Mouse (Mus musculus): ENCODE results near the gene Olfr370. TPM values are rescaled to one million over a fixed set of nuclear protein-coding genes. Genes with fewer than 3 reads are reported as not detected.
"Not testable (repeated sequence)": the region's sequence is repeated elsewhere in the genome, so short reads cannot be mapped to it uniquely, and the experiment has no call there.

Olfr370 gene
- not detected for total RNA-seq (2021)
- long read RNA-seq, experiment 1 = 0 reads
- long read RNA-seq, experiment 2 = 0 reads

DNA sequence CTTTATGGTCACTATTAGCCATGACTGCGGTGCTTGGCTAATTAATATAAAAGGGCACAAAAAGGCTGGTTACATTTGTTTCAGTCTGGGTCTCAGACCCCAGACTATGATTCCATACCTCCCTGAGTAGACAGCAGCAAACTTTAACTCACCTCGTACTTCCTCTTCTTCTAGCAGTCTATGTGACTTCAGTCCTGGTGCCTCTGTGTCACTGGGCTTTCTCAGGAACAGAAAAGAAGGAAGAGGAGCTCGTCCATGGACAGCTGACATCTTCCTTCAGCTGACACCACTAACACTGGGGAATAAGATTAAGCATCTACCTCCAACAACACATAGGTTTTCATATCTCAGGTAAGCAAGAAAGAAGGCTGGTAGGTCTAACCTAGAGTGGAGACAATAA lies at the start of gene Olfr370:
TSS of gene Olfr370 (plus strand) at position 45 of the 400 bp plus-strand sequence.
- no peak within 1 kb of the TSS for H3K4me3 ChIP-seq
- DNase-seq (ENCODE audit: low spot score in 2 of 2) = no peak
- H3K27ac ChIP-seq = no peak within 1 kb of the TSS
- no peak for TF ChIP-seq CTCF (conservative IDR thresholded peaks at IDR 0.05)

DNA sequence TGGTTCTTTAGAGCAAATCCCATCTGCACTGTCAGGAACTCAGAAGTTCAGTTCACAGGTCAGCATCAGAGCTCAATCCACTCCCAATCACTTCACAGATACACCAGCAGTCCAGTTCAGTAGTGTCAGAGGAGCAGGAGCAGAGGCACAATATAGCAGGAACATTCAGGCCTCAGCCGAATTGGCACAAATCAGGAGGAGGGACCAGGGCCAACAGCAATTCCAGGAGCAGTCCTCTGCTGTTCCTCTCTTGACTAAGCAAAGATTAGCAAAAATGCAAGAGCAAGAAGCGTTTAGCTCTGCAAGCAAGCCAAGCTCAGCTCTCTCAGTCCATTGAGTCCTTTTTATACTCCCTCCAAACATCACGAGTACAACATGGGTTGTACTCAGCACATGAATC lies 23.9 kb upstream of the Olfr370 start:
- TF ChIP-seq CTCF (conservative IDR thresholded peaks at IDR 0.05) = no peak
- Histone ChIP-seq H3K4me3 (no peak overlapping the region), H3K27ac (no peak overlapping the region)
- no peak for DNase-seq (ENCODE audit: low spot score in 2 of 2)

DNA sequence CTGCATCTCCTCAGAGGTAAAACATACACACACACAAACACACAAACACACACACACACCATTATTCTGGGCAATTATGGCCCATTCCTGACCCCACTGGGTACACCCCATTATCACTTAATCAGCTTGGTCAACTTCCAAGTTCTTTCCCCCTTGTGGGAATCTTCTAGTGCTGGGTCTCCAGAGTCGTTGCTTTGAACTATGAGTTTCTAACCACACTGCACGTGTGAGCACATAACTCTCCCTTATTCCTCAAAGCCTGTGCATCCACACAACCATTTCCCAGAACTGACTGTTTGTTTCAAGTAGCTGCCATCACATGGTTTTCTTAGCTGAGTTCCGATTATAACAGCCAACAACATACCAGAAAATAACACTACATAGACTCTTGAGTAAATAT lies 15.1 kb upstream of the Olfr370 start:
- TF ChIP-seq CTCF (conservative IDR thresholded peaks at IDR 0.05) = no peak

DNA sequence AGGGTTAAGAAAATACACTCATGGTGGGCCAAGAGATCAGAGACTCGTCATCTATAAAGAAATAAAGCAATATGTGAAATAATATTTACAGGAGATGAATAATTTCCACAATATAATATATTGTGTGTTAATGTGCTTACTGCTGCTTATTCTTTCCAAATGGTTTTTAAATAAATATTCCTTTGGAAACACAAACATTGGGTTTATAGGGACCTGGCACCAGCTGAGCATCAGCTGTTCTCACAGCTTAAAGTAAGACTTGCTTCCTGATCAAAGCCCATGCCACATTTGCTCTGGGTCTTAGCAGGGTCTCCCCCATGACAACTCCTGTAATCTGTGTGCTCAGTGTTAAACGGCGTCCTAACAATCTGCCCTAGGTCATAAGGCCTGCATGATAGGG lies 14.7 kb upstream of the Olfr370 start:
- H3K4me3 ChIP-seq; DNase-seq (ENCODE audit: low spot score in 2 of 2); H3K27ac ChIP-seq: not testable (repeated sequence)

More for the DNA sequence above, 15.1 kb upstream of the Olfr370 start:
- no peak overlapping the region for H3K4me3 ChIP-seq
- H3K27ac ChIP-seq = no peak overlapping the region
- no peak for DNase-seq (ENCODE audit: low spot score in 2 of 2)

DNA sequence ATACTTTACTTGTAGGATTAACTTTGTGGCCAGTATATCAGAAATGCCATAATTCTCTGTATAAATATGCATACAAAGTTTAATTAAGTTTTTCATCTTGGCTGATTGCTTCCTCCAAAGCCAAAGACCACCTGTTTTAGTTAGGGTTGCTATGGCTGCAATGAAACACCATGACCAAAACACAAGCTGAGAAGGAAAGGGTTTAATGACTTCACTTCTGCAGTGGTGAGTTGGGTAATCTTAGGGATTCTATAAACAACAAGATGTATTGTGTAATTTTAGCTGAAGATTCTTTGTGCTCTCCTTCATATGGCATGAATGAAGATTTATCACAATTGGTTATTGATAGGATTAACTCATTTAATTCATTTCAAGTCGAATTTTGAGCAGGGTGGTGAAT lies 14.3 kb upstream of the Olfr370 start:
- DNase-seq (ENCODE audit: low spot score in 2 of 2) = no peak
- Histone ChIP-seq H3K4me3 (no peak overlapping the region), H3K27ac (no peak overlapping the region)
- TF ChIP-seq CTCF (conservative IDR thresholded peaks at IDR 0.05) = no peak

DNA sequence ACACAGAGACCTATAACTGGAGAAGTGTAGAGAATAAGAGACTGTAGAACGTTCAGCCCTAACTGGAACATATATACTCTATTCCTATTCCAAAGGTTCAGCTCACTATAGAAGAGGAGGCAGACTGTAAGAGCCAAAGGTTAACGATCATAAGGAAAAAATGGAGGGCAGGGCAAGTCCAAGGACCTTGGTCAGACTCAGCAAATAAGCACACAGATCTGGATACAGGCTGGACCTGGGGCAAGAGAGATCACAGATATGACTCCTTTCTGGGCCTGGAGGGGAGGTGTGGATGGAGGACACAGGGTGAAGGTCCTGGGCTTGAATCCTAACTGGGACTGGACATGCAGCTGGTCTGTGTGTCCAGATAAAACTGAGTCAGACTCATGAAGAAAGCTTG lies 778 bp upstream of the Olfr370 start:
- DNase-seq (ENCODE audit: low spot score in 2 of 2) = no peak
- H3K27ac ChIP-seq = no peak overlapping the region

DNA sequence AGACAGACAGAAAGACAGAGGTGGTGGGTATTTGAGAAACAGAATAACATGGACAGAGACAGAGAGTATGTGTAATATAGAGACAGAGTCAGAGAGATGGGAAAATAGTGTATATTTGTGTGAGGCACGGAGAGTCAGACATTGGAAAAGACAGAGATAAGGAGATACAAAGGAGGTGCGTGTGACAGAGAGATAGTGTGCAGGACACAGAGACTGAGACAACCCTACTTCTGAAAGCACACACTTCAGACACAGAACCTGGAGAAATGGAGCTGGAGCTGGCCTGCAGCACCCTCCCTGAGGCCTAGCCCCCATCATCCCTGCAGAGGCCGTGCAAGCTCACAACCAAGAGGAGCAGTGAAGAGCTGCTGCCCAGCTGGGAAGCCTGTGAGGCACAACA lies 27.1 kb downstream of the Olfr370 start:
- no peak for TF ChIP-seq CTCF (conservative IDR thresholded peaks at IDR 0.05)
- no peak overlapping the region for H3K27ac ChIP-seq
- H3K4me3 ChIP-seq = no peak overlapping the region
- DNase-seq (ENCODE audit: low spot score in 2 of 2) = no peak

More for the DNA sequence above, 778 bp upstream of the Olfr370 start:
- H3K4me3 ChIP-seq = no peak overlapping the region
- TF ChIP-seq CTCF (conservative IDR thresholded peaks at IDR 0.05) = no peak

DNA sequence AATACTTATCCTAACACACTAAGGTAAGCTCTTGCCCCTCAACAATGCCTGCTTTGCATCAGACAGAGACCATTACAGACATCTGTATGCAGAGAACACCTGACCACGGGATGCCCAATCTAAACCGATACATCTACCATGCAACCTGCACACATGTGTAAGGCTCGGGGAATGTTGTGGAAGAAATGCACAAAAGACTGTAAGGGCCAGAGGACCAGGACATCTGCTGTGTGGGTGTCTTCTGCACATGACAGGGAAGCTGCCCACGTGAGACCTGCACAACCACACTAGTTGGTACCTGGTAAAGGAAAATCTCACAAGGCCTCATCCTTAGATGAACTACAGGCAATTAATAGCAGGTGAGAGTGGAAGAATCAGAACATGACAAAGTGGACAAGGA lies 27.7 kb downstream of the Olfr370 start:
- no peak for TF ChIP-seq CTCF (conservative IDR thresholded peaks at IDR 0.05)
- no peak overlapping the region for H3K4me3 ChIP-seq
- no peak for DNase-seq (ENCODE audit: low spot score in 2 of 2)
- no peak overlapping the region for H3K27ac ChIP-seq

DNA sequence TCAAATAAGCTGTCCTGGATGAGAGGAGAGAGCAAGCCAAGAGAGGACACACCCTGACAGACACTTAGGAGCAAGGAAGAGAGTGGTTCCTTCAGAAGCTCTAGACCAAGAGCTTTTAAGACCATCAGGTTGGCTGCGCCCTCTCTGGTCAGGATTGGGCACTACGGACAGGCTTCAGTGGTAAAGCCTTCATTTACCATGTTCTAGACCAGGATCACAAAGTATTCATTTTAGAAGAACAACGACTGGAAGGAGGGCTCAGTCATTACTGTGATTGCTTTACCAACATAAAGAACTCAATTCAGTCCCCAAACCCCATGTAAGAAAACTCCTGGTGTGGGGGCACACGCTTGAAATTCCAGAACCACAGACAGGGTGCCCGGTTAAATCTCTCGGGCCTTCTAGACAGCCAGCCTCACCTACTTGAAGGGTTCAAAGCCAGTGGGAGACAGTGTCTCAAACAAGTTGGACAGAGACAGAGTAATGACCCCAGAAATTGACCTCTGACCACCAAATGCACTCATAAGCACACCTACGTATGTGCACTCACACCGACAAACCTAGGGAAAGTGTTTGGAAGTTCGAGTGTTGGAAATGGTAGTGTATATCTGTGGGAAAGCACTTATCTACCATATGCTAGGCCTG lies 30.3 kb downstream of the Olfr370 start:
- Histone ChIP-seq H3K27ac (no peak overlapping the region), H3K4me3 (no peak overlapping the region)
- peak; percentile 20; the same call in 1 of the 2 replicates for TF ChIP-seq CTCF (conservative IDR thresholded peaks at IDR 0.05)
- no peak for DNase-seq (ENCODE audit: low spot score in 2 of 2)

DNA sequence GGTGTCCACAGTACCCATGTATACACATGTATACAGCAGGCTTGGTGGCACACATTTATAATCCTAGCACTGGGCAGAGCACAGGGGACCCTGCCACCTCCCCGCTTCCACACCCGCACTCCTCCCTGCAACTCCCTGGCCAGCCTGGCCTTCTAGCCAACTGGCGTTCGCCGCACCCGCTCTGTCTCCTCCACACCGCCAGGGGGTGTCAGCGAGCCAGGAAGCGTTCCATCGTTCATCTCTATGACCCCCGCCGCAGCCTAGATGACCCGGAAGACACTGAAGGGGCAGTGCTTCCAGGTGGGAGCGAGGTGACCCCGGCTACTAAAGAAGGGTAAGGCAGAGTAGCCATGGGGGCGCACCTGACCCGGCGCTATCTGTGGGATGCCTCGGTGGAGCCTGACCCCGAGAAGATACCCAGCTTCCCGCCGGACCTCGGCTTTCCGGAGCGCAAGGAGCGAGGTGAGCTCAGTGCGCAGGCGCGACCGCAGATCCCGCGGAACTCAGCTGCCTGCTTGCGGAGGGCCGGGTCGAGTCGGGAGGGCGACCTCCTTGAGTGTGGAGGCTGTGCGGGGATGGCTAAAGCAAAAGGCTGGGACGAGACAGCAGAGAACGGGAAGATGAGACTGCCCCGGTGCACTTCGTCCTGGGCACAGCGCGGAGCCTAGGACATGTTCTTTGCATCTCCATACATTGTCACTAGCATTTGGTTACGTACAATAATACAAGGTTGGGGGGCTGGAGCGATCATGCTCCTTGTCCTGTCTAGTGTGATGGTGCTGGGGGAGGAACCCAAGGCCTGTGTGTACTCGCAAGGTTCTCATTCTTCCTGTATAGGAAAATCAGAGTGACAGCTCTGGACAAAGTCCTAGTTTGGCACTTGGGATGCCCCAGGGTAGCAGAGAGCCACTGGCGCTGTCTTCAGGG lies 31.2 kb downstream of the Olfr370 start, which contains the start of gene Ndufb7:
TSS of gene Ndufb7 (plus strand) at position 203 of the 927 bp plus-strand sequence.
- peak within 1 kb of the TSS; percentile 99 for H3K27ac ChIP-seq
- DNase-seq (ENCODE audit: low spot score in 2 of 2) = peak; percentile 93 to 98
- peak within 1 kb of the TSS; percentile 80 for H3K4me3 ChIP-seq
- peak; percentile 97 for TF ChIP-seq CTCF (conservative IDR thresholded peaks at IDR 0.05)

DNA sequence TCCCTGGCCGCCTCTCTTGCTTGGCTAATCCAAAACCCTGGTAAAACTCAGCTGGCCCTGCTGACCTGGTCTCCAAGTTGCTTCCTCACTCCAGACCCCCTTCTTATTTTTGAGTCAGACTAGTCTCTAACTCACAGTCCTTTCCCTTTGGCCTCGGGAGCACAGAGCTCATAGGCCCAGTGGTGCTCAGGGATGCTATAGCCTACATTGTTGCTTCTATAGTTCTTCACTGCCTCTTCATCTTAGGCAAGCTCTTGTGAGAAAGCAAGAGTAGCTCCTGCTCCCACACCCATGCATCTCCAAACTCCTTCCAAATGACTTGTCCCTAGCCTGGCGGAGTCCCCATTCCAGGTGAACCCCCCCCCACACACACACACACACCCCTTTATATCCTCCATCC lies 32.1 kb downstream of the Olfr370 start:
- DNase-seq (ENCODE audit: low spot score in 2 of 2) = no peak
- Histone ChIP-seq H3K4me3 (peak overlapping the region; percentile 80), H3K27ac (peak overlapping the region; percentile 99)
- TF ChIP-seq CTCF (conservative IDR thresholded peaks at IDR 0.05) = no peak

DNA sequence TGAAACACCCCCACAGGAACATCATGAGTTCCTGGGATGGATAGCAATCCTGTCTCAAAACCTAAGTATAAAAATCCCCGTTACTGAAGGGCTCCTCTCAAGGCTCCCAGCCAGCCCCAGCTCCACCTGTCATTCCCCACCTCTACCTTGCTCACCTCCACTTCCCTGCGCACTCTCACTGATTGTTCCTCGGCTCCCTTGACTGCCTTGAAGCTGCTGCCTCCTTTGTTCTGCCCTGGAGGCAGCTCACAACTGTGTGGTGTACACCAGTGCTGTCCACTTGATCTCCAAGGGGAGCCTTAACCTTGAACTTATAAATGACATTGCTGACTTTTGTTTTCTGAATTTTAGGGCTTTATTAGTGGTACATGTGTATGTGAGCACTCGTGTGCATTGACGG lies 32.5 kb downstream of the Olfr370 start:
- Histone ChIP-seq H3K27ac (no peak overlapping the region; the same call in 1 of the 2 replicates), H3K4me3 (no peak overlapping the region)
- no peak for TF ChIP-seq CTCF (conservative IDR thresholded peaks at IDR 0.05)

DNA sequence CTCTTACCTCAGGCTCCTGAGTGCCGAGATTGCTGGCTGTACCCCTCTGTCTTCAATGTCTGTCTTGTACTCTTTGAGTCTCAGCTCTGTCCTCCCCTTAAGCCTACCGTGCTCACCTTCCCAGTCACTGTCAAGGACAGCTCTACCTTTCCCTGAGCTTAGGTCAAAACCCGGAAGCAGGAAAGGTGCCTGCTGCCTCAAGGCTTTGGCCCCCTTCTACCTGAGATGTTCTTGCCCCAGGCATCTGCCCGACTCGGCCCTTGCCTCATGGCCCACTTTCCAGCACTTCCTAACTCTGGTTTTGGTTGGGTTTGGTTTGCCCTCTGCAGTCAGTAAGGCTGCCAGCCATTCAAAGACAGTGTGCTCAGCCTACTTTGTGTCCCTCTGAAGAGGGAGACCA lies 33.2 kb downstream of the Olfr370 start:
- DNase-seq (ENCODE audit: low spot score in 2 of 2) = no peak
- Histone ChIP-seq H3K4me3 (no peak overlapping the region), H3K27ac (peak overlapping the region; percentile 7; the same call in 1 of the 2 replicates)
- TF ChIP-seq CTCF (conservative IDR thresholded peaks at IDR 0.05) = no peak

More for the DNA sequence above, 32.5 kb downstream of the Olfr370 start:
- no peak for DNase-seq (ENCODE audit: low spot score in 2 of 2)
